Mouse (Mus musculus): ENCODE data around the gene Opn4. TPM values are rescaled to one million over a fixed set of nuclear protein-coding genes. Genes with fewer than 3 reads are reported as not detected.

Gene Opn4
- total RNA-seq, 2 experiments from 2014 or later, result not detected

Other genes starting within 250 kb of the Opn4 start
- gene Fam25c, start 244.7 kb downstream of the Opn4 start, total RNA-seq (2014; fragmentation: Nextera tagmentation), result not detected in 2 replicates
- not detected in 2 replicates for gene Fam25c, start 244.7 kb downstream of the Opn4 start, total RNA-seq (2017)
- gene Sncg, start 225.4 kb downstream of the Opn4 start, total RNA-seq (2014; fragmentation: Nextera tagmentation), result not detected in 2 replicates
- not detected in 2 replicates for gene Sncg, start 225.4 kb downstream of the Opn4 start, total RNA-seq (2017)
- not detected in 2 replicates for gene Mmrn2, start 224.7 kb downstream of the Opn4 start, total RNA-seq (2014; fragmentation: Nextera tagmentation)
- gene Mmrn2, start 224.7 kb downstream of the Opn4 start, total RNA-seq (2017), result not detected in 2 replicates
- gene Bmpr1a, start 96.8 kb downstream of the Opn4 start, total RNA-seq (2014; fragmentation: Nextera tagmentation), result 0.49 TPM in 1 of 2 replicates, not detected in the other
- gene Bmpr1a, start 96.8 kb downstream of the Opn4 start, total RNA-seq (2017), result not detected in 2 replicates
- gene 9230112D13Rik, start 77.3 kb downstream of the Opn4 start, total RNA-seq (2014; fragmentation: Nextera tagmentation), result not detected in 2 replicates
- gene 9230112D13Rik, start 77.3 kb downstream of the Opn4 start, total RNA-seq (2017), result not detected in 2 replicates
- gene Ldb3, start 11.5 kb downstream of the Opn4 start, total RNA-seq (2014; fragmentation: Nextera tagmentation), result not detected in 2 replicates
- not detected in 2 replicates for gene Ldb3, start 11.5 kb downstream of the Opn4 start, total RNA-seq (2017)
- gene Wapl, start 73.8 kb upstream of the Opn4 start, total RNA-seq (2014; fragmentation: Nextera tagmentation), result 102 and 161 TPM in 2 replicates
- 201 and 208 TPM in 2 replicates for gene Wapl, start 73.8 kb upstream of the Opn4 start, total RNA-seq (2017)
- not detected in 2 replicates for gene Grid1, start 220.0 kb upstream of the Opn4 start, total RNA-seq (2014; fragmentation: Nextera tagmentation)
- not detected in 2 replicates for gene Grid1, start 220.0 kb upstream of the Opn4 start, total RNA-seq (2017)

Measured in megakaryocyte-erythroid progenitor cell, adult 5-6 weeks (primary cell).